16 mouse cellular contexts compared by ENCODE assay signal in genomic region chr13:12108955-12109354, GRCm38 (mm10).
"Had no signal": no experiment of that assay in that cellular context is flagged by ENCODE, and none has a peak within 500 bp of the region (broad histone marks: within the 10 kb centered on the region; RNA-seq: fewer than 3 reads in every experiment).

No protein-coding gene starts in this region.

- H3K4me3 ChIP-seq: liver, embryonic 15.5 days; stomach, embryonic 15.5 days had no signal

- H3K27ac ChIP-seq: liver, embryonic 15.5 days; stomach, embryonic 15.5 days had no signal

- H3K36me3 ChIP-seq: liver, embryonic 15.5 days; stomach, embryonic 15.5 days had no signal

- H3K9me3 ChIP-seq: liver, embryonic 15.5 days; stomach, embryonic 15.5 days had no signal

- H3K9ac ChIP-seq: liver, embryonic 15.5 days; stomach, embryonic 15.5 days had no signal

- DNase-seq: kidney, adult 18-20 months; kidney, adult 9 months; kidney, postnatal 14 days; kidney, postnatal 4 days; left cerebral cortex, postnatal 4 days; lung, adult 2 months; lung, postnatal 14 days; lung, postnatal 4 days; midbrain, embryonic 14.5 days; right cerebral cortex, adult 18-20 months; right cerebral cortex, postnatal 14 days; right cerebral cortex, postnatal 4 days; thymus, postnatal 36 days had no signal

- H3K4me2 ChIP-seq: liver, embryonic 15.5 days; midbrain, embryonic 11.5 days; stomach, embryonic 15.5 days had no signal
